Mouse (Mus musculus): ENCODE results near the gene Irs2. TPM values are rescaled to one million over a fixed set of nuclear protein-coding genes. Genes with fewer than 3 reads are reported as not detected.
A peak's percentile ranks its signal among the peaks of the same experiment; 100 is the strongest.

Irs2 gene
- polyA plus RNA-seq, 1 experiment from 2014 or later, result 2.3 TPM

DNA sequence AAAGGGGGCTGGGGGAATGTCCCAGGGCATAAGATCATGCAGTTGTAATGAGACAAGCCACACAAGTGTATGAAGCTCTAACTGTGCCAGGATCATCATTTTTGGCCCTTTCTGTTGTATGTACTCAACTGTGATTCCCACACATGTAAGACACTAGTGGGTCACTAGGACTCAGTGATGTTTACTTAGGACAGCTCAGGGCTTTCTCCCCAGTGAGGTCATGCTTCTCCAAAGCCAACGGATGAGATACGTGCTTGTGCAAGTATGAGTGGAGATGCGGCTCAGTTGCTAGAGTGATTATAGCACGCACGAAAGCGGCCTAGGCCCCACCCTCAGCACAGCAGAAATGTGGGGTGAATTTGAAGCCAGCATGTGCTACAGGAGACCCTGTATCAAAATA is 27.4 kb downstream of the Irs2 start:
- H3K27ac ChIP-seq (ENCODE audit: low read length), result no peak overlapping the region
- 73% methylated on average over 6 of the region's 6 CpGs for WGBS
- peaks cover 4% of the 10 kb centered on the region for H3K36me3 ChIP-seq (ENCODE audit: control insufficient read depth, insufficient read depth)
- peaks cover 17% of the 10 kb centered on the region for H3K4me1 ChIP-seq (ENCODE audit: control insufficient read depth, insufficient read depth, low read length)
- H3K9me3 ChIP-seq (replicated peaks; ENCODE audit: control insufficient read depth, low read length), result no peaks in the 10 kb centered on the region
- no peaks in the 10 kb centered on the region for H3K27me3 ChIP-seq (ENCODE audit: control insufficient read depth, insufficient read depth, low read length)
- no peak overlapping the region for H3K9ac ChIP-seq (ENCODE audit: low read length)
- no peak overlapping the region for H3K4me3 ChIP-seq (ENCODE audit: low read length)
- H3K4me2 ChIP-seq (ENCODE audit: low read depth, low read length), result no peak overlapping the region
- ATAC-seq (replicated peaks; ENCODE audit: extremely low read depth, insufficient read depth, low FRiP score), result no peak

DNA sequence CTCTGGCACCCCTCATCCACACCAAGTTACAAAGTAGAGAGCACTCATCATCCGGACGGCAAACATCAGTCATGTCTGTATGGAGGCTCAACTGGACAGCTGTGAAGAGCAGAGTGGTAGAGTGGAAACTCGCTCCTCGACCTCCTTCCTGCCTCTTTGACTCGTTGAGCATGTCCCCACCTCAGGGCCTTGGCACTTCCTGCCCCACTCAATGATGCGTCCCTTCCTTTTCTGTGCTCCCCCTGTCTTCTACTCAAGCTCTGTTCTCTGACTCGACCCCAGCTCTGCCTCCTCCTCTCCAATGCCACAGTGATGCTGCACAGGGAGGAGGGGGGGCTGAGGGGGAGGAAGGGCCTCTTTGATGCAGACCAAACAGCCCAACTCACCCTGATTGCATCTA is 28.3 kb downstream of the Irs2 start:
- H3K9ac ChIP-seq (ENCODE audit: low read length), result no peak overlapping the region
- ATAC-seq (replicated peaks; ENCODE audit: extremely low read depth, insufficient read depth, low FRiP score), result no peak
- no peaks in the 10 kb centered on the region for H3K9me3 ChIP-seq (replicated peaks; ENCODE audit: control insufficient read depth, low read length)
- no peak overlapping the region for H3K4me3 ChIP-seq (ENCODE audit: low read length)
- WGBS, result 40% methylated on average over 7 of the region's 7 CpGs
- H3K27ac ChIP-seq (ENCODE audit: low read length), result no peak overlapping the region
- no peaks in the 10 kb centered on the region for H3K27me3 ChIP-seq (ENCODE audit: control insufficient read depth, insufficient read depth, low read length)
- no peaks in the 10 kb centered on the region; the same call in none of the 2 replicates for H3K36me3 ChIP-seq (ENCODE audit: control insufficient read depth, insufficient read depth)
- H3K4me1 ChIP-seq (ENCODE audit: control insufficient read depth, insufficient read depth, low read length), result peaks cover 17% of the 10 kb centered on the region
- H3K4me2 ChIP-seq (ENCODE audit: low read depth, low read length), result no peak overlapping the region

DNA sequence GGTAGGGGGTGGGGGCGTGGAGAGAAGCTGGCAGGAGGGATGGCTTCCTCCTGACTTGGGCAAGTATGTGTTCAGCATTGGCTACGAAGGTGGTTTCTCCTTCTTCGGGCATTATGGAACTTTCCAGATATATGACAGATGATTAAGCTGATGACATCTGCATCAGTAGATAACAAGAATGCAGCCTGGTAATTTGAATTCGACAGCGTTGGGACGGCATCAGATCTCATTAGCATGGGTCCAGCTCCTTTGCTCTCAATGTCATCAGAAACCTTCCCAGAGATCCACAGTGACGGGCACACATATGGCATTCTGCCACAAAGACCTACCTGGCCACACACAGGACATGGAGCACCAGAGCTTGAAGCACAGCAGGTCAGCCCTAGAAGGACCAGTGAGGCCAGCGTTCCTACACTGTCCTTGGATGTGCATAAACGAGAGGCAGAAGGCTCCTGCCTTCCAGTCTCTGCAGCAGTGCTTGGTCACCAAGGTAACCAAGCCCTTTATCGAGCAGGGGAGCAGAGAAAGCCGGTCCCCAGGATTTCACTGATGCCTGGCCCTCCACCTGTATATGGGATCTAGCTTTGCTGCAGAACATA is 29.0 kb downstream of the Irs2 start:
- no peak overlapping the region for H3K4me3 ChIP-seq (ENCODE audit: low read length)
- H3K36me3 ChIP-seq (ENCODE audit: control insufficient read depth, insufficient read depth), result no peaks in the 10 kb centered on the region; the same call in 1 of the 2 replicates
- peaks cover 17% of the 10 kb centered on the region for H3K4me1 ChIP-seq (ENCODE audit: control insufficient read depth, insufficient read depth, low read length)
- 68% methylated on average over 11 of the region's 11 CpGs for WGBS
- H3K9me3 ChIP-seq (replicated peaks; ENCODE audit: control insufficient read depth, low read length), result no peaks in the 10 kb centered on the region
- ATAC-seq (replicated peaks; ENCODE audit: extremely low read depth, insufficient read depth, low FRiP score), result no peak
- no peaks in the 10 kb centered on the region for H3K27me3 ChIP-seq (ENCODE audit: control insufficient read depth, insufficient read depth, low read length)
- no peak overlapping the region for H3K4me2 ChIP-seq (ENCODE audit: low read depth, low read length)
- H3K27ac ChIP-seq (ENCODE audit: low read length), result no peak overlapping the region
- H3K9ac ChIP-seq (ENCODE audit: low read length), result no peak overlapping the region

DNA sequence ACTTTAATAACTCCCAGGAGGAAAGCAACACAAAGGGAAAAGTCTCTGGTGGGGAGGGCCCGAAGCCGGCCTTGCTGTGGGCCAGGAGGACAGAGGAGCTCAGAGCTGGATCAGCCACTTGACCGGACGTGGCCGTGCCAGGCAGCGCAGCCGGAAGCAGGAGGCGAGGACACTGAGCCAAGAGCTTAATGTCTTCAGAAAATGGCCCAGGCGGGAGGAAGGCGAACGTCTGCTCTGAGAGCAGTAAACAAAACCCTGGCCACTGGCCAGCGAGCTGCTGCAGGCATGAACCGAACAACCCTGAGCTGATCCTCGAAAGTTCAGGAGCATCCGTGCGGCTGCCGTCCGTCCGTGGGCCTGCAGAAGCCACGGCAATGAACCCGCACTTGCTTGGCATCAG is 29.9 kb downstream of the Irs2 start:
- H3K36me3 ChIP-seq (ENCODE audit: control insufficient read depth, insufficient read depth), result no peaks in the 10 kb centered on the region; the same call in 1 of the 2 replicates
- H3K4me2 ChIP-seq (ENCODE audit: low read depth, low read length), result peak overlapping the region; percentile 5; the same call in 1 of the 2 replicates
- H3K27me3 ChIP-seq (ENCODE audit: control insufficient read depth, insufficient read depth, low read length), result no peaks in the 10 kb centered on the region
- peak overlapping the region; percentile 39; the same call in 1 of the 2 replicates for H3K27ac ChIP-seq (ENCODE audit: low read length)
- peak overlapping the region; percentile 49 for H3K9ac ChIP-seq (ENCODE audit: low read length)
- 0 out of 2 replicates have a peak, but pooled peaks have one; percentile 31 for ATAC-seq (replicated peaks; ENCODE audit: extremely low read depth, insufficient read depth, low FRiP score)
- no peaks in the 10 kb centered on the region for H3K9me3 ChIP-seq (replicated peaks; ENCODE audit: control insufficient read depth, low read length)
- 34% methylated on average over 21 of the region's 21 CpGs for WGBS
- H3K4me1 ChIP-seq (ENCODE audit: control insufficient read depth, insufficient read depth, low read length), result peaks cover 17% of the 10 kb centered on the region
- no peak overlapping the region for H3K4me3 ChIP-seq (ENCODE audit: low read length)

DNA sequence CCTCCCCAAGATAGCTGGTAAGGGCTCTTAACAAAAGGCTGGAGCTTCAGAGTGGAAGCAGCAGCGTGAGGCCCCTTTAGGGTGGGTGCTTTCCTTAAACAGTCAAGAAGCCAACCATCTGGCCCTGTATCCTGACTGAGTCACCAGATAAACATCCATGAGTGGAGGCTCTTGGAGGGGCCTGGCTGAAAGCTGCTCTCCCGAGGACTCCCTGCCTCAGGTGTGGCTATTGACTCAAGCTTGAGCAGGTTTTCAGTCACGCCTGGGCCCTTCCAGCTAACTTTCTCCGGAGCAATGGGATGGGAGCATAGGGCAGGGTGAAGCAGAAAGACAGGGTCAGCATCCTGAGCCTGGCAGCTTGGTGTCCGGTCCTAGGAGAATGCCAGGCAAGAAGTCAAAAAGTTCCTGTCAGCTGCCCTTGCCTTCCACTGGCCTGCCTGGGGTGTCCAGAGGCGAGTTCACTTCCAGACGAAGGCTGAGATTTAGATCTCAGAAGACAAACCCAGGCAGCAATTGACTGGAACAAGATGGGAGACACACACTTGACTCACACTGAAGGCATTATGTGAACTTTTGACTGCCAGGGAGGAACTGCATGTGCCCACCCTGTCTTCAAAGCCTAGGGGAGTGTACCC is 30.4 kb downstream of the Irs2 start:
- Histone ChIP-seq H3K27ac (ENCODE audit: low read length) (no peak overlapping the region), H3K4me3 (ENCODE audit: low read length) (no peak overlapping the region), H3K4me1 (ENCODE audit: control insufficient read depth, insufficient read depth, low read length) (peaks cover 17% of the 10 kb centered on the region), H3K27me3 (ENCODE audit: control insufficient read depth, insufficient read depth, low read length) (no peaks in the 10 kb centered on the region), H3K36me3 (ENCODE audit: control insufficient read depth, insufficient read depth) (no peaks in the 10 kb centered on the region), H3K9ac (ENCODE audit: low read length) (peak overlapping the region; percentile 49), H3K4me2 (ENCODE audit: low read depth, low read length) (peak overlapping the region; percentile 5; the same call in 1 of the 2 replicates), H3K9me3 (replicated peaks; ENCODE audit: control insufficient read depth, low read length) (no peaks in the 10 kb centered on the region)
- 34% methylated on average over 7 of the region's 7 CpGs for WGBS
- ATAC-seq (replicated peaks; ENCODE audit: extremely low read depth, insufficient read depth, low FRiP score), result peak; percentile 59

- Histone ChIP-seq H3K9me3 (replicated peaks; ENCODE audit: control insufficient read depth, low read length) (no peaks in the 10 kb centered on the region), H3K9ac (ENCODE audit: low read length) (no peak overlapping the region), H3K27ac (ENCODE audit: low read length) (no peak overlapping the region), H3K4me3 (ENCODE audit: low read length) (no peak overlapping the region), H3K4me1 (ENCODE audit: control insufficient read depth, insufficient read depth, low read length) (peaks cover 22% of the 10 kb centered on the region), H3K4me2 (ENCODE audit: low read depth, low read length) (no peak overlapping the region), H3K27me3 (ENCODE audit: control insufficient read depth, insufficient read depth, low read length) (no peaks in the 10 kb centered on the region), H3K36me3 (ENCODE audit: control insufficient read depth, insufficient read depth) (no peaks in the 10 kb centered on the region)
- 22% methylated on average over 2 of the region's 2 CpGs for WGBS
- ATAC-seq (replicated peaks; ENCODE audit: extremely low read depth, insufficient read depth, low FRiP score), result no peak
Measured at GRCm38 (mm10) chr8:10974659-10975058, 33.6 kb downstream of the Irs2 start.

DNA sequence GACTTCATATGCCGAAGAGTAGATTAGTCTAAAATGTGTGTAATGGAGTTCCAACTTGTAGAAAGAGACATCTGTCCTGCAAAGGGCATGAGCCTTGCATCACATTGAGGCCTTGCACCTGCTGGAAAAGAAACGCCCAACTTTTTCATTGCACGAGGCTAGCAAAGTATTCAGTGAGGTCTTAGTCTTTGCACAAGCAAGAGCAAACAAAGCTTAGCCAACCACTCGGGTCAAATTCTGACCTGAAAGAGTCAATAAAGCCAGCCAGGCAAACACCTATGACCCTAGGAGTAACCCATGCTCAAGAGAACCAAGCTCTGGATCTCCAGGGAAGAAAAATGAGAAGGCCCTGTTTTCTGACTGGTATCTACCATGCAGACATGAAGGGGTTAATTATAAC is 34.1 kb downstream of the Irs2 start:
- no peak overlapping the region for H3K9ac ChIP-seq (ENCODE audit: low read length)
- no peak overlapping the region for H3K27ac ChIP-seq (ENCODE audit: low read length)
- H3K9me3 ChIP-seq (replicated peaks; ENCODE audit: control insufficient read depth, low read length), result no peaks in the 10 kb centered on the region
- H3K4me2 ChIP-seq (ENCODE audit: low read depth, low read length), result no peak overlapping the region
- H3K27me3 ChIP-seq (ENCODE audit: control insufficient read depth, insufficient read depth, low read length), result no peaks in the 10 kb centered on the region
- H3K36me3 ChIP-seq (ENCODE audit: control insufficient read depth, insufficient read depth), result no peaks in the 10 kb centered on the region
- H3K4me3 ChIP-seq (ENCODE audit: low read length), result no peak overlapping the region
- WGBS, result 84% methylated on average over 4 of the region's 4 CpGs
- peaks cover 22% of the 10 kb centered on the region for H3K4me1 ChIP-seq (ENCODE audit: control insufficient read depth, insufficient read depth, low read length)
- ATAC-seq (replicated peaks; ENCODE audit: extremely low read depth, insufficient read depth, low FRiP score), result no peak

GRCm38 (mm10) chr8:10972851-10973452 is 35.3 kb downstream of the Irs2 start:
- Histone ChIP-seq H3K27ac (ENCODE audit: low read length) (no peak overlapping the region), H3K4me1 (ENCODE audit: control insufficient read depth, insufficient read depth, low read length) (peaks cover 12% of the 10 kb centered on the region), H3K4me3 (ENCODE audit: low read length) (no peak overlapping the region), H3K36me3 (ENCODE audit: control insufficient read depth, insufficient read depth) (no peaks in the 10 kb centered on the region), H3K27me3 (ENCODE audit: control insufficient read depth, insufficient read depth, low read length) (no peaks in the 10 kb centered on the region), H3K4me2 (ENCODE audit: low read depth, low read length) (no peak overlapping the region), H3K9ac (ENCODE audit: low read length) (no peak overlapping the region), H3K9me3 (replicated peaks; ENCODE audit: control insufficient read depth, low read length) (no peaks in the 10 kb centered on the region)
- 35% methylated on average over 9 of the region's 9 CpGs for WGBS
- no peak for ATAC-seq (replicated peaks; ENCODE audit: extremely low read depth, insufficient read depth, low FRiP score)

GRCm38 (mm10) chr8:10971984-10972383 is 36.3 kb downstream of the Irs2 start:
- Histone ChIP-seq H3K27ac (ENCODE audit: low read length) (no peak overlapping the region), H3K27me3 (ENCODE audit: control insufficient read depth, insufficient read depth, low read length) (no peaks in the 10 kb centered on the region), H3K36me3 (ENCODE audit: control insufficient read depth, insufficient read depth) (no peaks in the 10 kb centered on the region), H3K9me3 (replicated peaks; ENCODE audit: control insufficient read depth, low read length) (no peaks in the 10 kb centered on the region), H3K4me3 (ENCODE audit: low read length) (no peak overlapping the region), H3K4me2 (ENCODE audit: low read depth, low read length) (no peak overlapping the region), H3K4me1 (ENCODE audit: control insufficient read depth, insufficient read depth, low read length) (peaks cover 5% of the 10 kb centered on the region; the same call in 1 of the 2 replicates), H3K9ac (ENCODE audit: low read length) (no peak overlapping the region)
- ATAC-seq (replicated peaks; ENCODE audit: extremely low read depth, insufficient read depth, low FRiP score), result no peak
- 66% methylated on average over 3 of the region's 3 CpGs for WGBS

Data from heart, embryonic 16.5 days (tissue).